Mouse (Mus musculus) bone marrow, adult 2 months (tissue): Measurements from ENCODE around the gene Zfyve26.

ENCODE experiments used
- CTCF ChIP-seq: fragments of 200-500 bp; IDR thresholded peaks from 2 replicates; pipeline ENCODE4 v1.5.1; 2011; ENCODE audit warnings: low read length, control low read depth; ENCODE audit not compliant: control insufficient read depth, insufficient read depth
- POLR2A ChIP-seq: fragments of 200-500 bp; IDR thresholded peaks from 2 replicates; pipeline ENCODE4 v1.6.1; 2011; ENCODE audit warnings: low read depth, mild to moderate bottlenecking, control low read depth, low read length, borderline replicate concordance; ENCODE audit not compliant: control insufficient read depth

GRCm38 (mm10) chr12:79338791-79339190, 42.7 kb upstream of the Zfyve26 start:
- TF ChIP-seq CTCF, result no peak
- no peak for TF ChIP-seq POLR2A
